Mouse (Mus musculus) embryonic facial prominence, embryonic 14.5 days (tissue): Measurements from ENCODE around the gene Ciz1. TPM values are rescaled to one million over a fixed set of nuclear protein-coding genes. Genes with fewer than 3 reads are reported as not detected.

Source experiments
- ATAC-seq: fragments of 200-750 bp; cut with Nextera tagmentation; 2 replicates; pipeline ENCODE4 v1.8.0; 2017; ENCODE audit warnings: low read depth, moderate number of reproducible peaks, moderate TSS enrichment
- DNase-seq: peaks from one replicate; pipeline ENCODE4 v3.0.0-alpha.2; 2015; ENCODE audit warnings: low spot score
- H3K27ac ChIP-seq: fragments of 300-500 bp; sonication (generic); replicated peaks from 2 replicates; pipeline ENCODE4 v1.5.1; 2014; ENCODE audit warnings: low read depth, mild to moderate bottlenecking, low read length, moderate library complexity
- H3K27me3 ChIP-seq: fragments of 300-500 bp; sonication (generic); replicated peaks from 2 replicates; pipeline ENCODE4 v1.6.1; 2014; ENCODE audit warnings: low read length; ENCODE audit not compliant: control insufficient read depth, insufficient read depth
- H3K36me3 ChIP-seq: fragments of 300-500 bp; sonication (generic); 2 replicates; pipeline ENCODE4 v1.6.1; 2014; ENCODE audit warnings: low read length, mixed read lengths; ENCODE audit not compliant: control insufficient read depth, insufficient read depth
- H3K4me1 ChIP-seq: fragments of 300-500 bp; sonication (generic); 2 replicates; pipeline ENCODE4 v1.6.1; 2014; ENCODE audit warnings: antibody characterized with exemption, low read length; ENCODE audit not compliant: control insufficient read depth, insufficient read depth
- H3K4me2 ChIP-seq: fragments of 300-500 bp; sonication (generic); 2 replicates; pipeline ENCODE4 v1.6.1; 2014; ENCODE audit warnings: low read depth, mild to moderate bottlenecking, low read length, moderate library complexity, mixed read lengths
- H3K4me3 ChIP-seq: fragments of 300-500 bp; sonication (generic); 2 replicates; pipeline ENCODE4 v1.5.1; 2014; ENCODE audit warnings: low read depth, mild to moderate bottlenecking, low read length
- H3K9ac ChIP-seq: fragments of 300-500 bp; sonication (generic); 2 replicates; pipeline ENCODE4 v1.6.1; 2014; ENCODE audit warnings: low read depth, mild to moderate bottlenecking, low read length, moderate library complexity, mixed read lengths
- H3K9me3 ChIP-seq: fragments of 300-500 bp; sonication (generic); 2 replicates; pipeline ENCODE4 v1.6.1; 2016; ENCODE audit warnings: low read length; ENCODE audit not compliant: control insufficient read depth
- WGBS: fragments of 180-500 bp; shearing (Covaris S2); extraction: QIAGEN DNeasy Blood & Tissue Kit; methylation state at CpG from one replicate; pipeline ENCODE4 v1.1.7; 2014; 5-methylcytosine and 5-hydroxymethylcytosine counted together
- polyA plus RNA-seq: library from polyadenylated mRNA; unstranded; fragments of >200 nt; fragmentation: Nextera tagmentation; extraction: Ambion mirVana; gene quantifications from 2 replicates; pipeline ENCODE4 v1.2.1, GENCODE M21; 2014

Ciz1 gene
- polyA plus RNA-seq, 1 experiment from 2014 or later, result 48.0 TPM

DNA sequence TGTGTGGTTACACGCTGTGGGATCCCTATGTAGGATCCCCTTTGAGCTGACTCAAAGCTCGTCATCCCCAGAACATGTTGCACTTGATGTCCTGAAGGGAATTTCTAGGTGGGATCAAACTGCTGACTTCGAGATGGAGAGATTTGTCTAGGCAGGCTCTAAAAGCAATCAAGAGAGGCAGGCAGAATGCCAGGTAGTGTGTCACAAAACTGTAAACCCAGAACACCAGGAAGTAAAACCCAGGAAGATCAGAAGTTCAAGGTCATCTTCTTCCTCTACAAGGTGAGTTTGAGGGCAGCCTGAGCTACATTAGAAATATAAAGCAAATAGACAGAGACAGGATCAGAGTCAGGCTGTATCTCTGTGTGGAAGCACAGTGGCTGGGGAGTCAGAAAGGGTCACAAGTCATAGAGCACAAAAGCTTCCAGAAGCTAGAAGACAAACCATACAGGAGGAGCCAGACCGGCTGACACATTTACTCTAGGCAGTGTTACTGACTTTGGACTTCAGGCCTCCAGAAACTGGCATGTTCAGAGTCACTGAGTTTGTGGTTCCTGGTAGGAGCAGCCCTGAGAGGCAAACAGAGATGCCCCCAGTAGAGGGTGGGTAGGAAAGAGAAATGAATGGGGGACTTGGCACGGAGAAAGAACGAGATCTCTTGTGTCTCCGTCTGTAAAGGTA is 55.2 kb downstream of the Ciz1 start:
- Histone ChIP-seq H3K27me3 (no peaks in the 10 kb centered on the region), H3K9ac (0 out of 2 replicates have a peak overlapping the region, but pooled peaks have one; percentile 14), H3K36me3 (peaks cover 4% of the 10 kb centered on the region), H3K9me3 (no peaks in the 10 kb centered on the region), H3K4me2 (no peak overlapping the region), H3K4me1 (peaks cover 9% of the 10 kb centered on the region; the same call in 1 of the 2 replicates), H3K27ac (no peak overlapping the region), H3K4me3 (no peak overlapping the region)
- WGBS, result 77% methylated on average over 7 of the region's 7 CpGs
- DNase-seq (no peak), ATAC-seq (no peak)

DNA sequence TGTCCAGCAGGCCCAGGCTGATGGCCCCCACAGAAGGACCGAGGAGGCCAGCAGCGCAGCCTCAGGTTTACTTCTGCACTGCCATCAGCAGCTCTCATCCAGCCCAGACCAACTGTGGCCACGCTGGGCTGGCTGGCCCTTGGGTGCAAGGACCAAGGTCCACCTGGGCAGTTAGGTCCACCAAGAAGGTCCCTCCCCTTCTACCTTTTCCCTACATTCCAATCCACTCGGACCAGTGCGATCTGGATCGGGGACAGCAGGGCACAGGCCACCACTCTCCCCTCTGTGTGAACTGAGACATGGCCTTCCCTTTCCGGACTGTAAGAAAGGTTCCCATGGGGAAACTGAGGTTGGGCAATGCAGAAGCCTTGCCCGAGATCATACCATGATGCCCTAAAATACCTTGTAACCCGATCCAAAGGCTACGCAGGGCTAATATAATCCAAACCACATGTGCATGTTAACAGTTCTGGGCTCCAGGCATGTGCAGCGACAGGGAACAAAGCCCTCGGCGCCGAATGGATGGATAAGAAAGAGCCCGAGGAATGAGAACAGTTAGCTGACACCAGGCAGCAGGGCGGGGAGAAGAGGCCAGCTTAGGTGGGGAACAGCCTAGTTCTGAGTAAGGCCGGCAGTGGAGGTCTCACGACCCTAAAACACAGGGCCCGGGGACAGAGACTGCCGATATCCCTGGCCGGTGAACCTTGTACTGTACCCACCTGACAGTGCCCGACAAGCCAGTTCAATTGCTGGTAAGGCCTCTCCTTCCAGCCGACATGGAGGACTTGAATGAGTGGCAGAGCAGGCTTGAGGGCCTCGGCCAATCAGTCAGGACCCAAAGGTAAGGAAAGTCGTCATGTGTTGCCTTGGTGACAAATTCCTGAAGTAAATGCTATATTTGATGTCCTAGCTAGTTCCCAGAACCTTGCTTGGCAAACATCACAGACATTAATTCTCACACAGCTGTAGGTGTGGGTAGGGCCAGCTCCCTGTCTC is 56.6 kb downstream of the Ciz1 start:
- H3K9ac ChIP-seq, result peak overlapping the region; percentile 21; the same call in 1 of the 2 replicates

DNA sequence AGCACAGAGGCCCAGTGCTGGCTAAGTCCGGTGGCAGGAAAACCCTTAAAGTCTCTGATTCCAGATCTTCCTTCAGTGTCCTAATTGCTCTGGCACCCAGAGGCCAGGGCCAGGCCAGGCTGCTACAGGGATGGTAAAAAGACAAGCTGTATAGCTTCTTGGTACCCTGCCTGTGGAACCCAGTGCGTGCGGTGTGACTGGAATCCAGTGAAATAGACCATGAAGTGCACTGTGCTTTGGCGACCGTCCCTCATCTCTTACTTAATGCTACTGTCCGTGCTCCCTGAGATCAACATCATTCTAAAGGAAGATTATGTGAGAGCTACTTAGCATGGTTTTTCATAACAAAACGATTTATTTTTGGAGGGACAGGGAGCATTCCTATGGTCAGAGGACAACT is 59.3 kb downstream of the Ciz1 start:
- Histone ChIP-seq H3K4me1 (peaks cover 9% of the 10 kb centered on the region; the same call in 1 of the 2 replicates), H3K4me3 (no peak overlapping the region), H3K4me2 (no peak overlapping the region), H3K9me3 (no peaks in the 10 kb centered on the region), H3K36me3 (peaks cover 27% of the 10 kb centered on the region), H3K27ac (no peak overlapping the region), H3K9ac (no peak overlapping the region), H3K27me3 (no peaks in the 10 kb centered on the region)
- WGBS, result 81% methylated on average over 7 of the region's 7 CpGs
- ATAC-seq (no peak), DNase-seq (no peak)

More for the DNA sequence above, 56.6 kb downstream of the Ciz1 start:
- ATAC-seq (peak; percentile 47), DNase-seq (peak; percentile 56)
- Histone ChIP-seq H3K27me3 (no peaks in the 10 kb centered on the region), H3K4me1 (peaks cover 9% of the 10 kb centered on the region; the same call in 1 of the 2 replicates), H3K36me3 (no peaks in the 10 kb centered on the region), H3K4me2 (no peak overlapping the region), H3K27ac (peak overlapping the region; percentile 65), H3K4me3 (no peak overlapping the region), H3K9me3 (no peaks in the 10 kb centered on the region)
- WGBS, result 34% methylated on average over 23 of the region's 25 CpGs

DNA sequence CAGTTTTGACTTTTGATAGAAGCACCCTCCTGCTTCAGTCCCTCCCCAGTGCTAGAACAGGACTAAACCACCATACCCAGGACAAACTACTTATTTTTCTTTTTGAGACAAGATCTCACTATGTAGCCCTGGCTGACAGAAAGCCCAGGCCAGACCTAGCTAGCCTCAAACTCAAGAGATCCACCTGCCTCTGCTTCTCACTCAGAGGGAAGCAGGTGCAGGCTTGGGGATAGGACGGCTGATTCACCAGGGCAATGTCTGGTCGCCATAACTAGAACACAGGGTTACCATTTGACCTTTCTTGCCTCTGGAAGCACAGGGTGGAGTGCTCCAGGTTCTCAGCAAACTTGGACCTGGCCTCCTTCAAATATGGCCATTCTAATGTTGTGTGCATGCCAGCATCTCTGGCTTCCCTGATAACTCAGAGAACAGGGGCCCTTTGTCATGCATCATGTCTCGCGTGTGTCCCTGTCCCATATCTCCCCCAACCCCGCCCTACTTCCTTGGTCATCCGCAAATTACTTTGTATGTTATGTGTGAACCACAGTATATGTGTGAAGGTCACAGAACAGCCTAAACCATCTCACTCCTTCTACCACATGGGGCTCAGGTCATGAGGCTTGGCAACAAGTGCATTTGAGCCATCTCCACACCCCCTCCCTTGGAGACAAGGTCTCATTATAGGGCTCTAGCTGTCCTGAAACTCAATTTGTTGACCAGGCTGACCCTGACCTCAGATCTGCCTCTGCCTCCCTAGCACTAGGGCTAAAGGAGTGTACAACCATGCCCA is 60.8 kb downstream of the Ciz1 start:
- Histone ChIP-seq H3K27me3 (no peaks in the 10 kb centered on the region), H3K36me3 (peaks cover 42% of the 10 kb centered on the region), H3K4me3 (no peak overlapping the region), H3K9ac (no peak overlapping the region), H3K4me2 (no peak overlapping the region), H3K4me1 (peaks cover 9% of the 10 kb centered on the region; the same call in 1 of the 2 replicates), H3K27ac (no peak overlapping the region), H3K9me3 (no peaks in the 10 kb centered on the region)
- 88% methylated on average over 6 of the region's 6 CpGs for WGBS
- ATAC-seq (no peak), DNase-seq (no peak)

DNA sequence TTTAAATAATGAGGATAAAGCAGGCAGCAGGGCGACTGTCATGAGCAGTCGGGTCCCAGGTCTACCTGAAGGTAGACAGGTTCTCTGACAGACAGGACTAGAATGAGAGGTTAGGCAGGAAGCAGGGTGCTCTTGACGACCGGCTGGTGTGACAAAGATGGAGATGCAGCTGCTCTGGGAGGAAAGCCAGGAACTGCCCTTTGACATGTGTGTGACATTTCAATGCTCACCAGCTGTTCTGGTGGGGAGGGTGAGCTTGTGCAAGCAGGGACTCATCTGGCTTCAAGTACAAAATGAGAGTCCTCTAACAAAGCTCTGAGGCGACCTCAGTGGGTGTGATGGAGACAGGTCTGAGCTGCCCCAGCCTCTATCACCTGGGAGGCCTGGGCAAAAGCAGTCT is 61.8 kb downstream of the Ciz1 start:
- no peak overlapping the region for H3K4me3 ChIP-seq
- no peak for ATAC-seq
- H3K27ac ChIP-seq, result no peak overlapping the region
- no peak for DNase-seq
- H3K9ac ChIP-seq, result no peak overlapping the region
- H3K27me3 ChIP-seq, result no peaks in the 10 kb centered on the region
- peaks cover 52% of the 10 kb centered on the region for H3K36me3 ChIP-seq
- 43% methylated on average over 5 of the region's 5 CpGs for WGBS
- 0 out of 2 replicates have a peak, but pooled peaks cover 4% of the 10 kb centered on the region for H3K4me1 ChIP-seq
- H3K9me3 ChIP-seq, result no peaks in the 10 kb centered on the region
- no peak overlapping the region for H3K4me2 ChIP-seq

DNA sequence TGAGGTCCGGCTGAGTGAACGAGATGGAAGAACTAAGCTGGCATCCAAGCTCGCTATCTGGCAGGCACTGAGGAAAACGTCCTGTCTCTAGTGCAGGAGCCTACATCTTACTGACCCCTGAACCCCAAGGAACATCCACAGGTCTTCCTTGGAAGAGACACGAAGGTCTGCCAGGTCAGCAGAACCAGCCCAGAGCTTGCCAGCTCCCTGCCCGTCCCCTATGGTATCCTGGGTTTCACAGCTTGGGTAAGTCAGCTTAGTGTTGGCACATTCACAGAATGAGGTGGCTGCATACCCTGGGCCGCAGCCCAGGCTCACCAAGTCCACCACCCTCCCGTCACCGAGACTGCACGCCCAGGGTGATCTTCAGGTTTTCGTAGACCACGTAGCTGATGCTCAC is 63.7 kb downstream of the Ciz1 start:
- Histone ChIP-seq H3K4me3 (no peak overlapping the region), H3K27me3 (no peaks in the 10 kb centered on the region), H3K4me2 (no peak overlapping the region), H3K36me3 (peaks cover 71% of the 10 kb centered on the region), H3K9me3 (no peaks in the 10 kb centered on the region), H3K4me1 (no peaks in the 10 kb centered on the region), H3K27ac (no peak overlapping the region), H3K9ac (no peak overlapping the region)
- DNase-seq (no peak), ATAC-seq (no peak)
- WGBS, result 90% methylated on average over 12 of the region's 12 CpGs

DNA sequence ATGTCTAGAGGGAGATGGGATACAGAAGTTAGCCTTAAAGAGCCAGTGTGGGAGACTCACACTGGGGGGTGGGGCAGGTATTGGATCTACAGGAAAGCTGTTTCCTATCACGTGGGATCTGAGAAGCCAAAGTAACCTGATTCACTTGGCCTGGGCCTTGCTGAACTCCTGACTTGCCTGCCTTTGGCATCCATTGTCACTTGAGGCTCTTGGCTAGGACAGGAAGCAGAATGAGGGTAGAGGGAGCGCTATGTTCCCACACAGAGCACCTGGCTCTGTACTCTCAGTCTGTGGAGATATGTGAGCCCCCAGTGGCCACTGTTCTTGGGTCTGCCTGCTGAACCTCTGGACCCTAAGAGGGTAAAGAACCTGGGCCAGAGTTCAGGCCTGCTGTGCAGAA is 64.4 kb downstream of the Ciz1 start:
- H3K9ac ChIP-seq, result no peak overlapping the region
- DNase-seq (no peak), ATAC-seq (no peak)
- H3K36me3 ChIP-seq, result peaks cover 77% of the 10 kb centered on the region
- H3K4me2 ChIP-seq, result no peak overlapping the region
- H3K27me3 ChIP-seq, result no peaks in the 10 kb centered on the region
- no peaks in the 10 kb centered on the region for H3K4me1 ChIP-seq
- no peak overlapping the region for H3K4me3 ChIP-seq
- H3K27ac ChIP-seq, result no peak overlapping the region
- 69% methylated on average over 2 of the region's 2 CpGs for WGBS
- no peaks in the 10 kb centered on the region for H3K9me3 ChIP-seq

DNA sequence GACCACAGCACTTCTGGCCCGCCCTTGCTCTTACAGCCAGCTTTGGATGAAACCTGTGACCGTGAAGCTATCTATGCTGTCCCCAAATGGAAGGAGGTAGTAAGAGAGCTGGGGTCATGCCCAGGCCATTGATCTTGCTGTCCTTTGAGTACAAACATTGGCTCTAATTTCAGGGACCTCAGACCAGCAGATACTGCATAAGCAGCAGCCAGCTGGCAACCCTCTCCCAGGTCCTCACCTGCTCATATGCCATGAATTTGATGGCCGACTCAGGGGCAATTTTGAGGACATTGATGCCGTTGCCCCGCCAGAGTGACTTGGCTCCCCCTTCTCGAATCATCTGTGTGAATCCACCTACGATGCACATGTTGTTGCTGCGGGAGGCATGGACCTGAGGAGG is 65.4 kb downstream of the Ciz1 start:
- no peak overlapping the region for H3K9ac ChIP-seq
- ATAC-seq, result no peak
- no peak overlapping the region for H3K4me2 ChIP-seq
- no peak for DNase-seq
- H3K4me1 ChIP-seq, result peaks cover 5% of the 10 kb centered on the region; the same call in 1 of the 2 replicates
- H3K9me3 ChIP-seq, result no peaks in the 10 kb centered on the region
- H3K27ac ChIP-seq, result no peak overlapping the region
- no peaks in the 10 kb centered on the region for H3K27me3 ChIP-seq
- no peak overlapping the region for H3K4me3 ChIP-seq
- 84% methylated on average over 8 of the region's 8 CpGs for WGBS
- H3K36me3 ChIP-seq, result peaks cover 77% of the 10 kb centered on the region
